Mouse (Mus musculus) hindbrain, embryonic 14.5 days (tissue): ENCODE measurements at regions not wholly inside any gene's neighbourhood (a gene's known extent, or its start where the extent isn't known, plus 50 kb on each side); places are given as distances from the start of the nearest gene placed in this dataset.

ENCODE experiments used
- ATAC-seq: fragments of 200-750 bp; cut with Nextera tagmentation; 2 replicates; pipeline ENCODE4 v1.8.0; 2017; ENCODE audit warnings: moderate number of reproducible peaks, mild to moderate bottlenecking, moderate TSS enrichment, moderate library complexity; ENCODE audit not compliant: low FRiP score
- DNase-seq: peaks from one replicate; pipeline ENCODE4 v3.0.0-alpha.2; 2015; ENCODE audit warnings: low spot score
- H3K27ac ChIP-seq: fragments of 300-500 bp; sonication (generic); 2 replicates; pipeline ENCODE4 v1.5.1; 2014; ENCODE audit warnings: mild to moderate bottlenecking, moderate library complexity
- H3K27me3 ChIP-seq: fragments of 300-500 bp; sonication (generic); 2 replicates; pipeline ENCODE4 v1.6.1; 2014; ENCODE audit warnings: mild to moderate bottlenecking, low read length, mixed read lengths; ENCODE audit not compliant: control insufficient read depth, insufficient read depth
- H3K36me3 ChIP-seq: fragments of 300-500 bp; sonication (generic); replicated peaks from 2 replicates; pipeline ENCODE4 v1.6.1; 2014; ENCODE audit not compliant: control insufficient read depth, insufficient read depth
- H3K4me1 ChIP-seq: fragments of 300-500 bp; sonication (generic); replicated peaks from 2 replicates; pipeline ENCODE4 v1.6.1; 2014; ENCODE audit warnings: antibody characterized with exemption, low read length, mixed read lengths; ENCODE audit not compliant: control insufficient read depth, insufficient read depth
- H3K4me2 ChIP-seq: fragments of 300-500 bp; sonication (generic); replicated peaks from 2 replicates; pipeline ENCODE4 v1.6.1; 2014; ENCODE audit warnings: mild to moderate bottlenecking, moderate library complexity
- H3K4me3 ChIP-seq: fragments of 300-500 bp; sonication (generic); replicated peaks from 2 replicates; pipeline ENCODE4 v1.5.1; 2014; ENCODE audit warnings: mild to moderate bottlenecking, low read length
- H3K9ac ChIP-seq: fragments of 300-500 bp; sonication (generic); 2 replicates; pipeline ENCODE4 v1.6.1; 2014
- H3K9me3 ChIP-seq: fragments of 300-500 bp; sonication (generic); 2 replicates; pipeline ENCODE4 v1.6.1; 2016; ENCODE audit warnings: low read length; ENCODE audit not compliant: control insufficient read depth
- WGBS: fragments of 180-500 bp; shearing (Covaris S2); extraction: QIAGEN DNeasy Blood & Tissue Kit; methylation state at CpG from one replicate; pipeline ENCODE4 v1.1.7; 2014; 5-methylcytosine and 5-hydroxymethylcytosine counted together

DNA sequence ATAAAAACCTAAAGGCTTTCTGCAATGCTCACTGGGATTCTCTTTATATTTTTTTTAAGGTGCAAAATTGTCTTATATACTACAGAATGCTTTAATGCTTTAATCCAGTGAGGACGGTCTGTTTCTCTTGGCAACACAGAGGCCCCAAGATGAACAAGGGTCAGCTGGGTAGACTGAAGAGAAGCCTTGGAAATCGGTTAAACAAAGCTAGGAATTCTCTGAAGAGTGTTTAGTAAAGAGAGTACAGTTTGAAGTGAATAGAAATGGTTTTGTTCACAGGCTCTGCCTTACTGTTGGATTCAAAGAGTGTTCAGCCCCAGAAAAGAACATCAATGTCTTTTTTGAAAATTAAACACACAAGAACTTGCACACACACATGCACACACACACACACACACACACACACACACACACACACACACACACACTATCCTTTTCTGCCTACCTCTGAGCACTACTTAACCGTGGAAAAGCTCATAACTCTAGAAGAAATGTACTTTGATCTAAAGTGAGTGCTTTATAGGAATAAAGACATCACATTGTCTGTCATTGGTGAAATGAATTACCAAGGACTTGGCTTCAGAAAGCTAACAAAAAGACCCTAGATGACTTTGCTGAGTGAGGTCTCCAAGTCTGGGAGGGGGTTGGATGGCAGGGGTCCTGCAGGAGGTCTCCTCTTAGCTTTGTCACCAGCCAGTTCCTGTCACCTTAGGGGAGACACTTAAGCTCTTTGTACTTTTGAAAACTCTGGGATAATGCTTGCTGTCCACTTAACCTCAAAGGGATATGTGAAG lies 201.5 kb downstream of the Cd47 start:
- ATAC-seq (no peak), DNase-seq (no peak)
- Histone ChIP-seq H3K27me3 (no peaks in the 10 kb centered on the region), H3K4me1 (no peaks in the 10 kb centered on the region), H3K27ac (peak overlapping the region; percentile 12; the same call in 1 of the 2 replicates), H3K4me2 (no peak overlapping the region), H3K9me3 (no peaks in the 10 kb centered on the region), H3K36me3 (no peaks in the 10 kb centered on the region), H3K9ac (no peak overlapping the region), H3K4me3 (no peak overlapping the region)
- WGBS, result 24% methylated on average over 3 of the region's 3 CpGs

GRCm38 (mm10) chr16:50002456-50002788 lies 202.1 kb downstream of the Cd47 start:
- DNase-seq (no peak), ATAC-seq (no peak)
- H3K4me1 ChIP-seq, result no peaks in the 10 kb centered on the region
- H3K9ac ChIP-seq, result no peak overlapping the region
- no peak overlapping the region for H3K4me3 ChIP-seq
- 71% methylated on average over 3 of the region's 3 CpGs for WGBS
- H3K27me3 ChIP-seq, result no peaks in the 10 kb centered on the region
- peak overlapping the region; percentile 12; the same call in 1 of the 2 replicates for H3K27ac ChIP-seq
- H3K36me3 ChIP-seq, result no peaks in the 10 kb centered on the region
- H3K9me3 ChIP-seq, result no peaks in the 10 kb centered on the region
- H3K4me2 ChIP-seq, result no peak overlapping the region

GRCm38 (mm10) chr16:50009046-50009445 lies 208.7 kb downstream of the Cd47 start:
- no peak for DNase-seq
- H3K27ac ChIP-seq, result no peak overlapping the region
- no peak for ATAC-seq
- 95% methylated on average over 3 of the region's 3 CpGs for WGBS
- no peak overlapping the region for H3K9ac ChIP-seq
- H3K4me1 ChIP-seq, result no peaks in the 10 kb centered on the region
- H3K4me3 ChIP-seq, result no peak overlapping the region
- no peak overlapping the region for H3K4me2 ChIP-seq
- H3K27me3 ChIP-seq, result no peaks in the 10 kb centered on the region
- no peaks in the 10 kb centered on the region for H3K9me3 ChIP-seq
- no peaks in the 10 kb centered on the region for H3K36me3 ChIP-seq

DNA sequence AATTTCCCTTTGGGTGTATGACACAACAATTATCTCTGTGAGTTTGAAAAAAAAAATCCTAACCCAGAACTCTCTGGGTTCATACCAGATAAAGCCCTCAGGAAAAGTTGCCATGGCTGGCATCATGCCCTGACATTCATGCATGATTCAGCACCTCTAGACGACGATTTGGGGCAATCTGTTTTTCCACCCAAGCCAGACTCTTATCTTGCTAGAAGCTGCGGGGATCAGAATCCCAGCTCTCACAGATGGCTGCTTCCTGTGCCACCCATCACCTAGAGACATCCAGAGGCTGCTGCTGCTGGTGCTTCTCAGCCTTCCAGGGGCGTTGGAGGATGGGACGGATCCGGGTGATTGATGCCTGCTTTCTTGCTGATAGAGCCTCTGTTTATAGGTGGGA lies 209.2 kb downstream of the Cd47 start:
- H3K4me2 ChIP-seq, result no peak overlapping the region
- H3K9me3 ChIP-seq, result no peaks in the 10 kb centered on the region
- no peak overlapping the region for H3K27ac ChIP-seq
- ATAC-seq (no peak), DNase-seq (no peak)
- H3K9ac ChIP-seq, result no peak overlapping the region
- no peaks in the 10 kb centered on the region for H3K36me3 ChIP-seq
- no peaks in the 10 kb centered on the region for H3K27me3 ChIP-seq
- H3K4me3 ChIP-seq, result no peak overlapping the region
- H3K4me1 ChIP-seq, result no peaks in the 10 kb centered on the region
- WGBS, result 44% methylated on average over 6 of the region's 6 CpGs

GRCm38 (mm10) chr16:50010074-50010473 lies 209.7 kb downstream of the Cd47 start:
- no peaks in the 10 kb centered on the region for H3K27me3 ChIP-seq
- H3K36me3 ChIP-seq, result no peaks in the 10 kb centered on the region
- H3K4me1 ChIP-seq, result no peaks in the 10 kb centered on the region
- no peak overlapping the region for H3K4me2 ChIP-seq
- 73% methylated on average over 5 of the region's 5 CpGs for WGBS
- ATAC-seq (no peak), DNase-seq (no peak)
- H3K27ac ChIP-seq, result no peak overlapping the region
- no peaks in the 10 kb centered on the region for H3K9me3 ChIP-seq
- H3K4me3 ChIP-seq, result no peak overlapping the region
- no peak overlapping the region for H3K9ac ChIP-seq

DNA sequence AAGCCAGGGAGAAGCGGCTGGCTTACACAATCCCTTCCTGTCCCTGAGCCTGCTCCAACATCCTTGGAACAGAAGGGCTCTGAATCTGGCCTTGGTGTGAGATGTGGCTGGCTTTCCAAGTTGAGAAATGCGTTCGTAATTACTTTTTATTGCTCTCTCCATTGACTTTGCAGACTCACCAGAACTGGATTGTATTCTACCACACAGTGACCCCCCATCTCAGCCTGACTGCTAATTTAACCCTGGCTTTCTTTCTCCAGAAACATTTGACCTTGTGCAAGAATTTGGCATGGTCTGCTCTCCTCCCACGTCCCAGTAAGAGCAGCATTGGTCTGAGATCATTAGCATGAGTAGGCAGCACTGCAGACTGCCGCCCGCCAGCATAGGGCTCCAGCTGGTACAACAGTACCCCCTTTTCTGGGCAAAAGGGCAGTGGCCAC lies 210.2 kb downstream of the Cd47 start:
- DNase-seq (peak; percentile 39), ATAC-seq (peak; percentile 70; the same call in 1 of the 2 replicates)
- Histone ChIP-seq H3K9ac (no peak overlapping the region), H3K27ac (no peak overlapping the region), H3K4me3 (no peak overlapping the region), H3K4me2 (no peak overlapping the region), H3K4me1 (no peaks in the 10 kb centered on the region), H3K9me3 (no peaks in the 10 kb centered on the region), H3K27me3 (no peaks in the 10 kb centered on the region), H3K36me3 (no peaks in the 10 kb centered on the region)
- WGBS, result 53% methylated on average over 6 of the region's 6 CpGs

- no peak overlapping the region for H3K9ac ChIP-seq
- no peak for ATAC-seq
- WGBS, result 87% methylated on average over 1 of the region's 1 CpGs
Observed at GRCm38 (mm10) chr16:50023885-50024284, 223.6 kb downstream of the Cd47 start.

GRCm38 (mm10) chr16:50026100-50026884 lies 226.0 kb downstream of the Cd47 start:
- Histone ChIP-seq H3K36me3 (no peaks in the 10 kb centered on the region), H3K9ac (no peak overlapping the region), H3K4me1 (peaks cover 9% of the 10 kb centered on the region), H3K4me3 (no peak overlapping the region), H3K4me2 (no peak overlapping the region), H3K27ac (no peak overlapping the region), H3K27me3 (no peaks in the 10 kb centered on the region), H3K9me3 (peaks cover 6% of the 10 kb centered on the region; the same call in 1 of the 2 replicates)
- no peak for DNase-seq
- 0 out of 2 replicates have a peak, but pooled peaks have one; percentile 60 for ATAC-seq
- WGBS, result 28% methylated on average over 3 of the region's 3 CpGs

More at GRCm38 (mm10) chr16:50023885-50024284, 223.6 kb downstream of the Cd47 start:
- H3K4me3 ChIP-seq, result no peak overlapping the region
- no peak overlapping the region for H3K27ac ChIP-seq
- H3K4me1 ChIP-seq, result peaks cover 9% of the 10 kb centered on the region
- no peak overlapping the region for H3K4me2 ChIP-seq
- H3K9me3 ChIP-seq, result peaks cover 6% of the 10 kb centered on the region; the same call in 1 of the 2 replicates
- DNase-seq, result no peak
- no peaks in the 10 kb centered on the region for H3K36me3 ChIP-seq
- H3K27me3 ChIP-seq, result no peaks in the 10 kb centered on the region

DNA sequence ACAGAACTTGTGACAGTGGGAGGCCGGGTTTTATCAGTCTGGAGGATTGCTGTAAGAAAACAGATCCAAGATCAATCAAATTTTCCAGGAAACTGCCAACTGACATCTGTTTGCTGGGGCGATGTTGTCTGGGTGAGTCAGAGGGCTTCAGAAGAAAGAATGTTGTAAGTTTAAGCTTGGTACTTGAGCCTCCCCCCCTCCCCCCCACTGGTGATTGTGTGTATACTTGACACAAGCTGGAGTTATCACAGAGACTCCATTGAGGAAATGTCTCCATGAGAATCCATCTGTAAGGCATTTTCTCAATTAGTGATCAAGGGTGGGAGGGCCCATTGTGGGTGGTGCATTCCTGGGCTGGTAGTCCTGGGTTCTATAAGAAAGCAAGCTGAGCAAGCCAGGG lies 226.9 kb downstream of the Cd47 start:
- H3K4me2 ChIP-seq, result no peak overlapping the region
- ATAC-seq (no peak), DNase-seq (no peak)
- no peaks in the 10 kb centered on the region for H3K27me3 ChIP-seq
- no peak overlapping the region for H3K4me3 ChIP-seq
- no peaks in the 10 kb centered on the region for H3K36me3 ChIP-seq
- H3K9me3 ChIP-seq, result peaks cover 6% of the 10 kb centered on the region; the same call in 1 of the 2 replicates
- no peak overlapping the region for H3K27ac ChIP-seq
- 49% methylated on average over 2 of the region's 2 CpGs for WGBS
- peaks cover 9% of the 10 kb centered on the region for H3K4me1 ChIP-seq
- no peak overlapping the region for H3K9ac ChIP-seq
